Mouse (Mus musculus) testis, adult 2 months (tissue): ENCODE results near the gene Eef2kmt. TPM values are rescaled to one million over a fixed set of nuclear protein-coding genes. Genes with fewer than 3 reads are reported as not detected.

Source experiments
- H3K27ac ChIP-seq: fragments of 200-500 bp; 2 replicates; pipeline ENCODE4 v1.5.1; 2012; ENCODE audit warnings: low read depth, low read length; ENCODE audit not compliant: control insufficient read depth, insufficient read depth
- H3K27me3 ChIP-seq: fragments of 200-500 bp; 2 replicates; pipeline ENCODE4 v1.6.1; 2012; ENCODE audit warnings: mild to moderate bottlenecking, low read length, moderate library complexity; ENCODE audit not compliant: control insufficient read depth, insufficient read depth
- H3K36me3 ChIP-seq: fragments of 200-500 bp; 2 replicates; pipeline ENCODE4 v1.6.1; 2012; ENCODE audit warnings: mild to moderate bottlenecking, low read length; ENCODE audit not compliant: control insufficient read depth, insufficient read depth
- H3K4me1 ChIP-seq: fragments of 200-500 bp; 2 replicates; pipeline ENCODE4 v1.6.1; 2012; ENCODE audit warnings: low read length; ENCODE audit not compliant: control insufficient read depth, insufficient read depth
- H3K4me3 ChIP-seq: fragments of 200-500 bp; 2 replicates; pipeline ENCODE4 v1.5.1; 2012; ENCODE audit warnings: low read depth, mild to moderate bottlenecking, low read length, moderate library complexity, mixed read lengths; ENCODE audit not compliant: control insufficient read depth
- CTCF ChIP-seq: fragments of 200-500 bp; IDR thresholded peaks from 2 replicates; pipeline ENCODE4 v1.5.1; 2012; ENCODE audit warnings: low read depth, mild to moderate bottlenecking, inconsistent platforms, low read length, moderate library complexity; ENCODE audit not compliant: control insufficient read depth, insufficient read depth, insufficient replicate concordance
- POLR2A ChIP-seq: fragments of 200-500 bp; IDR thresholded peaks from 2 replicates; pipeline ENCODE4 v1.6.1; 2012; ENCODE audit warnings: low read depth, mild to moderate bottlenecking, inconsistent platforms, low read length, moderate library complexity; ENCODE audit not compliant: control insufficient read depth
- polyA plus RNA-seq: library from polyadenylated mRNA; depleted of rRNA; stranded (reverse); fragments of >200 nt; gene quantifications from 2 replicates; pipeline ENCODE4 v1.2.3, GENCODE M21; 2012; rRNA removed

Gene Eef2kmt
- polyA plus RNA-seq, result 51.9 and 53.9 TPM in 2 replicates

DNA sequence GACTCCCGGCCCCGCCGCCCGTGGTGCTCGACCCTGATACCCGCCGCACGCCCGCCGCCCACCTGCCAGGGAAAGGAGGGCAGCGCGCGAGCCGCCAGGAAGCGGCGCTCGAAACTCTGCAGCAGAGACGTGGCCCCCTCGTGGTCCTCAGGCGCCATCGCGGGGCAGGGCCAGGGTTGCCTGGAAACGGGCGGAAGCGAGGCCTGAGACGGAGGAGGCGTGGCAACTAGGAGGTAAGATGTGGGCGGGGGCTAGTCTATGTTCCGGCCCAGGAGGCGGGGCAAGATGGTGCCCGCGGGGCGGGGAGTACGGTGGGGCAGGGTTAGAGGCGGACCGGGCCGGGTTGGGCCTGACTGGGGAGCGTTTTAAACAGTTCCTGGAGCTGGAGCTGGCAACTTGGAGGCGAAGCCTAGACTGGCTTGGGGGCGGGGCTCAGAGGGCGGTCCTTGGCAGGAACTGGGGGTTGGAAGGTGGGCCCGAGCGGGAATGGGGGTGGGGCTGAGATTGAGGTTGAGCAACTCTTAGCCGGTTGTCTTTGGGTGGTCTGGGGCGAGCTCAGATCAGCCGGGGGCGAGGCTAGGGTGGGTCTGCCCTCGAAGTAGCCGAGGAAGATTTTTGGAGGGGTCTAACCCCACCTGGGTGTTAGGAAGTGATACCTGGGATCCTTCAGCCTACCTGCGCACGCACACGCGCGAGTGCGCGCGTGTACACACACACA, at the start of gene Eef2kmt:
Gene Eef2kmt (minus strand): TSS at position 205 of the 718 bp plus-strand sequence.
- peak; percentile 30; the same call in 1 of the 2 replicates for TF ChIP-seq CTCF
- TF ChIP-seq POLR2A, result peak; percentile 87
- peaks cover 11% of the 10 kb centered on the region for H3K4me1 ChIP-seq
- H3K27me3 ChIP-seq, result no peaks in the 10 kb centered on the region
- H3K27ac ChIP-seq, result peak within 1 kb of the TSS; percentile 90
- H3K36me3 ChIP-seq, result peaks cover 3% of the 10 kb centered on the region
- peak within 1 kb of the TSS; percentile 96 for H3K4me3 ChIP-seq

DNA sequence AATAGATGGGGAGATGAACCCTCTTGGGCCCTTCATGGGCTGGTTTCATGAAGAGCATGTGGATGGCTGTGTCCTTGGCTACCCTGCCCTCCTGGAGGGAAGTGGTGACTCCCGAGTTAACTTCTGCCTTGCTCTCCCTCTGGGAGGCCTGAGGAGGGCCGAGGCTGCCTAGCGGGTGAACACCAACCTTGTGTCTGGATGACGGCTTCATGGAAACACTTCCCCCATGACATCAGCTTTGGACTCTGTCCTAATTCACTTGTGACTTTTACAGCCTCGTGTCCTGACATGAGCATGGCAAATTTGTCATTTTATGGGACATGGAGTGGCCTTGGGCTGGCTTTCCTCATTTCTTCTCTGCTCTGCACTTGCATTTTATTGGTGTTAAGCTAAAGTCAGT, 39.5 kb upstream of the Eef2kmt start:
- Histone ChIP-seq H3K4me1 (no peaks in the 10 kb centered on the region), H3K27ac (no peak overlapping the region), H3K36me3 (no peaks in the 10 kb centered on the region), H3K4me3 (no peak overlapping the region), H3K27me3 (no peaks in the 10 kb centered on the region)
- TF ChIP-seq CTCF, result no peak
- no peak for TF ChIP-seq POLR2A

DNA sequence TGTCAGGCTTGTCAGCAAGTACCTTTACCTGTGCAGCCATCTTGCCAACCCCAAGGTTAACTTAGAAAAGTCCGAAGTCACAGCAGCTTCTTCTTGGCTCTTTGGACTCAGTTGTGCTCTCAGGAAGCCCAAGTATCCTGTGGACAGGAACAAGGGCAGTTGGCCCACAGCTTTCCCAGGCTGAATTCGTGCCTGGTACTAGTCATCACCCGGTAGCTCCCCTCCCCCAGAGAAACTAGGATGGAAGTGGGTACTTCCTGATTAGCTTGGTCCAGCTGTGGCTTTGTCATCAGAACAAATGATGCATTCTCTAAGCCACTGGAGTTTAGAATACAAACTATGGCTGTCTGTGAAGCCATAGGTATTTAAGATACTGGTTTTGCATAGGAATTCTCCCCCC, 29.6 kb upstream of the Eef2kmt start:
- H3K27ac ChIP-seq, result no peak overlapping the region
- H3K4me1 ChIP-seq, result no peaks in the 10 kb centered on the region; the same call in 1 of the 2 replicates
- TF ChIP-seq POLR2A, result no peak
- no peak for TF ChIP-seq CTCF
- no peaks in the 10 kb centered on the region for H3K27me3 ChIP-seq
- no peaks in the 10 kb centered on the region for H3K36me3 ChIP-seq
- no peak overlapping the region for H3K4me3 ChIP-seq

DNA sequence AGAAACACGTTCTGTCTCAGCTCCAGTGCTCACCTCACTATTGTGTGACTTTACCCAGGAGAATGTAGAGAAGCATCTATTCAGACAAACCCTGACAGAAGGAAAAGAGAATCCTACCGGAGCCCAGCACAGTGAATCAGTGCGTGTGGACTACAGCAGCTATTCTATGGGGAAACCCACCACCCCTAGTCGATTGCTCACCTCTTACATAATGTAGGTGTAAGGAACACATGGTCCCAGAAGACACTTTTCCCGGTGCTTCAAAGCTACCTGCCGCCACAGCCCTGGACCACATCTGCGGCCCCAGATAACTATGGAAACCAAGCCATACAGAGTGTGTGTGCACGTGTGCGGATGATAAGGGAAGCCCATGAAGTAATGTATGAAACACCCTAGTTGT, 26.9 kb upstream of the Eef2kmt start:
- TF ChIP-seq CTCF (no peak), POLR2A (no peak)
- Histone ChIP-seq H3K27me3 (no peaks in the 10 kb centered on the region), H3K4me3 (no peak overlapping the region), H3K27ac (no peak overlapping the region), H3K36me3 (no peaks in the 10 kb centered on the region), H3K4me1 (no peaks in the 10 kb centered on the region; the same call in 1 of the 2 replicates)

- no peaks in the 10 kb centered on the region for H3K4me1 ChIP-seq
- no peak overlapping the region for H3K27ac ChIP-seq
- H3K4me3 ChIP-seq, result no peak overlapping the region
- H3K36me3 ChIP-seq, result no peaks in the 10 kb centered on the region
- H3K27me3 ChIP-seq, result no peaks in the 10 kb centered on the region
- TF ChIP-seq CTCF (no peak), POLR2A (no peak)
Measured at GRCm38 (mm10) chr16:5279571-5280222, 23.9 kb upstream of the Eef2kmt start.

GRCm38 (mm10) chr16:5272371-5272770, 16.6 kb upstream of the Eef2kmt start:
- H3K27me3 ChIP-seq, result no peaks in the 10 kb centered on the region
- no peak for TF ChIP-seq POLR2A
- no peak for TF ChIP-seq CTCF
- no peaks in the 10 kb centered on the region for H3K36me3 ChIP-seq
- no peak overlapping the region for H3K4me3 ChIP-seq
- no peak overlapping the region for H3K27ac ChIP-seq
- H3K4me1 ChIP-seq, result no peaks in the 10 kb centered on the region

DNA sequence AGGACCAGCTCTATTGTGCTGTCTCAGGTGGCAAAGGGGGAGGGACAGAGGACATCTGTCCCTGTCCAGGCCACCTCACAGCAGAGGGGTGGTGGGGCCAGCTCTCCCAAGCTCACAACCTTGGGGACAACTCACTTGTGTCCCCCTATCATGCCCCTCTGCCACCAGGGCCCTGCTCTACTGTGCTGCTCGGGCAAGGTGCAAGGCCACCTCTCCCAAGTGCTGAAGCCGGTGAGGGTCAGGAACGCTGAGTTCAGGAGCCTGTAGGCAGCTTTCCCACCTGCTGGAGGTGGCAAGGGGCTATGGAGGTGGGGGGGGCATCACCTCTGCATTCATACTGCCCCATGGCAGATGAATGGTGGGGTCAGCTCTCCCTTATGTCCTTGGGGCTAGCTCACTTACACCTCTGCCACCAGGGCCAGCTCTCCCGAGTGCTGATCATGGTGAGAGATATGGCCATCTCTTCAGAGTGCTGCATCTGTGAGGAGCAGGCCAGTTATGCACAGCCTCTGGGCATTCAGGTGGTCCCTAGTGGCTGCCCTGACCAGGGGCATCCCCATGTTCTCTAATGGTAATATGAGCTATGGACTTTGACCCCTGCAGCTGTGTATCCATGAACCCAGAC, 15.7 kb upstream of the Eef2kmt start:
- H3K27me3 ChIP-seq, result no peaks in the 10 kb centered on the region
- H3K27ac ChIP-seq, result no peak overlapping the region
- H3K4me3 ChIP-seq, result no peak overlapping the region
- no peak for TF ChIP-seq CTCF
- TF ChIP-seq POLR2A, result no peak
- no peaks in the 10 kb centered on the region for H3K36me3 ChIP-seq
- no peaks in the 10 kb centered on the region for H3K4me1 ChIP-seq
